Mouse (Mus musculus): ENCODE measurements around the gene Gm20388. TPM values are rescaled to one million over a fixed set of nuclear protein-coding genes. Genes with fewer than 3 reads are reported as not detected.

The Gm20388 gene
- total RNA-seq, 2 experiments from 2014 or later: 5.8 TPM; not detected in 1

- no peak for DNase-seq
These were observed 1878.1 kb downstream of the Gm20388 start for GRCm38 (mm10) chr8:121788786-121789185.

GRCm38 (mm10) chr8:121792159-121792558, 1881.5 kb downstream of the Gm20388 start:
- no peak for DNase-seq

- DNase-seq: no peak
These were observed 1882.0 kb downstream of the Gm20388 start for GRCm38 (mm10) chr8:121792627-121793026.

- DNase-seq: no peak
These were observed 1883.5 kb downstream of the Gm20388 start for GRCm38 (mm10) chr8:121794151-121794550.

- no peak for DNase-seq
These were observed 1884.8 kb downstream of the Gm20388 start for GRCm38 (mm10) chr8:121795461-121795860.

DNA sequence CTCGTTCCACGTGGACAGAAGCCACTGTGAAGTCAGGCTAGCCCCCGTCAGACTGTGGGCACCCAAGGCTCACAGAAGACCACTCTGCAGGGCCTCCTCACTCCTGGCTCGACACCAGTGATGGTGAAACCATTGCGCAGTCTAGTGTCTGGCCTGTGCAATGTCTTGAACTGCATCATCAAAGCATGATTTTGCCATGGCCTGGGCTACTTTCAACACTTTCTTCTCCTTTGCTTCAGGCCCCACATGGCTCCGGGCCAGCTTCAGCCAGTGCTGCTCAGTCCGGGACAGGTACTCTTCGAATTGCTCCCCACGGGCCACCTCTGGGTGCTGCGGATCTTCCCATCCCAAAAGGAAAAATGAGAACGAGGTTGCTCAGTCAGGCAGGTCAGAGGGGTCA, 1885.8 kb downstream of the Gm20388 start:
- no peak for DNase-seq

DNA sequence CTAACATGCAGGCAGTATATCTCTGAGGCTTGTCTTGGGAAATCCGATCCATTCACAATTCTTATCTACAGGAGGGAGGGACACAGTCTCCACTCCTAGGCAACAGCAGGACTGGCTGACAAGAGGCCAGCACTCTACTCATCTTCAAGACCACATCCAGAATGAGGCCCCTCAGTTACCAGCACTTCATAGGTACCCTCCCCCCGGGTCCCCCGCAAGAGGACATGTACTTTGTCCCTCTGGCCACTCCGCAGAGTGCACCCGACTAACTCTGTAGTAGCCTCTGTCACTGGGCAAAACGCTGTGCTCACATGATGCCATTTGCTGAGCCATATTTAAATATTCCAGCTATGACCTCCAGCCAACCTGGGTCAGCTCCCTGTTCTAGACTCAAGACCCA, 1887.8 kb downstream of the Gm20388 start:
- no peak for DNase-seq

DNA sequence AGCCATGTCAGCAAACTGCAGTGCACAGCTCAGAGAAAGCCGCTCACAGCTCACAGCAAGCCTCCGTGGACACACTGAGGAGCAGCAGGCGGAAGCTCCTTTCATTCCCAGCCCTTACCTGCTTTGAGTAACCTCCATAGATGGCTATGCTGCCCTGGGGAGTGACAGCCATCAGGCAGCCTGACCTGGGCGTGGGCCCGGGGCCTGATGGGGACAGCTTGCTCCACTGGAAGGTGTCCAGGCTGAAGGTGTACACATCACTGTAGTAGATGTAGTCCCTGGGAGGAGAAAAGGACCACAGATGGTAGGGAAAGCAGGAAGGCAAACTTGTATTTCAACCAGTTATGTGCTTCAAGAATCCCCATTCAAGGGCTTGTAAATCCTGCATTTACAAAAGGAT, 1894.2 kb downstream of the Gm20388 start:
- no peak for DNase-seq

GRCm38 (mm10) chr8:121806126-121806525, 1895.5 kb downstream of the Gm20388 start:
- DNase-seq: no peak

DNA sequence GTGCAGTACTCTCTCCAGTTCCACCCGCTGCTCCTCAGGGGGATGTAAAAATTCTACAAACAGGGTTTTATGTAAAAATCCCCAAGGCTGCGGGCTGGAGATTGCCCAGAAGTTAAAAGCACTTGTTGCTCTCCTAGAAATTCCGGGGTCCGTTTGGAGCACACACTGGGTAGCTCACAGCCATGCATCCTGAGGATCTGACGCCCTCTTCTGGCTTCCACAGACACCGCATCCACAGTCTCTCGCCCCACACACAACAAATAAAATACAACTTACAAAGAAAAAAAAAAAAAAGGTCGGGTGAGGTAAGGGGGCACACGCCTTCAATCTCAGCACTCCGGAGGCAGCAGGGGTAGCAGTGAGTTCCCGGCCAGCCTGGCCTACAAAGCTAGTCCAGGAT, 1897.4 kb downstream of the Gm20388 start:
- DNase-seq: no peak

DNA sequence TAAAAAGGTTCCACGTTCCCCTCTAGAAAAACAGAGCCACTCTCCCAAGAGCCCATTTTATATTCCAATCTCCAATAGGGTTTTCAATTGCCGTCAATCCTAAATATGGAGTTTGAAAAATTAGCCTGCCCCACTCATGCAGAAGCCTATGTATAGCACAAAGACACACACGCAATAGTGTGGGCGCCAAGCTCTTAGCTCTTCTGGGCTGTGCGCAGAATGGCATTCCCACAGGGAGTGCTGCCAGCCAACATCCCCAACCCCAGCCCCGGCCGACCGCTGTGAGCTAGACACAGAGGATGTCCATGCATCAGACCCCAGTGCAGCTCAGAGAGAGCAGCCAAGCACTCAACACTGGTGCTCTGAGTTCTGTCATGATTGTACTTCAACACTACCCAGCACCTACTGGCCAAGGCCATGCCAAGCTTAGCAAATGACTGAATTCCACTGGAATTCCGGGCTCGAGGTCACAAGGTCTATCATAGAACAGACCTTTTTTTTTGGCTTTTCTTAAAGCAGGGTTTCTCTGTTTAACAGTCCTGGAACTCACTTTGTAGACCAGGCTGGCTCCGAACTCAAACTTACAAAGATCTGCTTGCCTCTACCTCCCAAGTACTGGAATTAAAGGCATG, 1899.0 kb downstream of the Gm20388 start:
- DNase-seq: peak; percentile 48

GRCm38 (mm10) chr8:121811502-121811901, 1900.9 kb downstream of the Gm20388 start:
- no peak for DNase-seq

GRCm38 (mm10) chr8:121811931-121812570, 1901.4 kb downstream of the Gm20388 start:
- DNase-seq: no peak

DNA sequence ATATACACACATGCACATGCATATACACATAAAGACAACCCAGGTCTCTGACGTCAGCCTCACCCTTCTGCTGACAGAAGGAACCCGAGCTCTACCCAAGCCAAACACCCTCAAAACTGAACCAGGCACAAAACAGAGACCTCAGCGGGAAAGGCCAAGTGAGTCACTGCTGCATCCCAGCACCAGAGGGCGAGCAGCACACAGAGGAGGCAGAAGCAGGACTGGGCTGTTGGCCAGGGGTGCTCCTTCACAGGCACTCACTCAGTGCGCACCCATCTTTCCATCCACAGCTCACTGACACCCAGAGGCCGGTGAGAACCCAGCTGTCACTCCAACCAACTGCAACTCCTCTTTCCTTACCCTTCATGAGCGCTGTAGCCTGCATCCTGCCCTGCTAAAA, 1907.6 kb downstream of the Gm20388 start:
- DNase-seq: no peak

DNA sequence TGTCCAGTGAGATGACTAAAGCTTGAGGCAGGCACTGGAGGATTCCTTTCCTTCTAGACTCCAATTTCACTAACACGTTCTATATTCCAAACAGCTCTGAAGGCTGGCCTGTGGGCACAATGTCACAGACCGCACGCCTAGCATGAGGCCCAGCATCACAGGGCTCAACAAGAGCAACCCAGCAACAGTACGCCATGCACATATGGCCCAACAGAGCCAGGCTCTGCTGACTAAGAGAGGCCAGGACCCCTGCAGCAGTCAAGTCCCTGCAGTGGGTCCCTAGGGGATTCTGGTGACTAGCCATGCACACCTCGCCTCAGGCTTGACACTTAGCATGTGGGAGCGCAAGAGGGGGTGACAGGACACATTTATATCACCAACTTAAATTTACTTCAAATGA, 1910.2 kb downstream of the Gm20388 start:
- DNase-seq: no peak

DNA sequence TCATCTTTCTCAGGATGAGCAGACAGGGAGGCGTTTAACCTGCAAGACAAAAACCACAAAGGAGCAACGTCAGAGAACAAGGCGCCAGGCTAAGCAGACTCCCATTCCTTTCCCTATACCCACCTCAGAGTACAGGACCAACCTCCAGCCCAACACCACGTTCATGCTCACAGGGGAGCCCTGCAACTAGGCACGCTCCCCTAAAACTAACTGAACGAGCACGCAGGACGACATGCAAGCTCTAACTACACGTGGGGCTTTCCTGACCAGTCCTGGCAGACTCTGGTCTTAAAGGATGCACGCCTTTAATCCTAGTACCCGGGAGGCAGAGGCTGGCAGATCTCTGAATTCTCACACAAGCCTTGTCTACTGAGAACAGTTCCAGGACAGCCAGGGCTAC, 1910.7 kb downstream of the Gm20388 start:
- DNase-seq: no peak

GRCm38 (mm10) chr8:121821770-121822169, 1911.1 kb downstream of the Gm20388 start:
- no peak for DNase-seq

DNA sequence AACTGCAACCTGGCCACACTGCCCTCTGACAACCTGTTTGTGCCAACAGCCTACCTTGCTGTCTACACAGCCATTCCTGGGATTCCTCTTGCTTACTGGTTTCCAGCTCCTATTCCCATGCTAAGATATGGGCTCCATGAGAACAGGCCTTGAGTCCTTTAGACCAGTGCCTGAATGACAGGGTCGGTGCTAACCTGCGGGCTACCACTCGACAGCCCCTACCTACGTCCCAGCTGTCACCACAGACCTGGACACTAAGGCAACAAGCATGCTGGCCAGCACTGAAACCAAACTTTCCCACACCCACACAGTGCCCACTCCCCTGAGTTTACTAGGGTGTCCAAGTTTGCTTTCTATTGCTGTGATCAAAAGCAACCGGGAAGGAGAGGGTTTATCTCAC, 1917.1 kb downstream of the Gm20388 start:
- DNase-seq: no peak

DNA sequence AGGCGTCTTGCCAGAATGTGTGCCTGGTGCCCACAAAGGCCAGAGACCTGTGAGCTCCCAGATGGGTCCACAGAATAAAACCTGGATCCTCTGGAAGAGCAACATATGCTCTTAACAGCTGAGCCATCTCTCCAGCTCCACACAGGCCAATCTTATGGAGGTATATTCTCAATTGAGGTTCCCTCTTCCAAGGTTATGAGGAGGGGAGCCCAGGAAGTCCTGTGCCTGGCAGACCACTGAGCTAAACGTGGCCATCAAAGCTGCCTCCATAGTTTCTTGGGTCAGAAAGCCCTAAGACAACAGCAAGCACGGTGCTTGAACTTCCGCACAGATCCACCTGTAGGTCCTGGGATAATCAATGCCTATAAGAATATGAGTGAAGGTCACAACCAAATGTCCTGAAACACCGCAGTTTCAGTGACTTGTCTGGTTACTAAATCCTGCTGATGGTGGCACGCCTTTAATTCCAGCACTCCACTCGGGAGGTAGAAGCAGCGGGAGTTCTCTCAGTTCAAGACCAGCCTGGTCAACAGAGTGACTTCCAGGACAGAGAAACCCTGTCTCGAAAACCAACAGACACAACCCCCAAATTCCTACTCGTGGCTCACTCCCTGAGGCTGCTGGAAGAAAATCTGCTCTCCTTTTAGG, 1917.9 kb downstream of the Gm20388 start:
- no peak for DNase-seq

DNA sequence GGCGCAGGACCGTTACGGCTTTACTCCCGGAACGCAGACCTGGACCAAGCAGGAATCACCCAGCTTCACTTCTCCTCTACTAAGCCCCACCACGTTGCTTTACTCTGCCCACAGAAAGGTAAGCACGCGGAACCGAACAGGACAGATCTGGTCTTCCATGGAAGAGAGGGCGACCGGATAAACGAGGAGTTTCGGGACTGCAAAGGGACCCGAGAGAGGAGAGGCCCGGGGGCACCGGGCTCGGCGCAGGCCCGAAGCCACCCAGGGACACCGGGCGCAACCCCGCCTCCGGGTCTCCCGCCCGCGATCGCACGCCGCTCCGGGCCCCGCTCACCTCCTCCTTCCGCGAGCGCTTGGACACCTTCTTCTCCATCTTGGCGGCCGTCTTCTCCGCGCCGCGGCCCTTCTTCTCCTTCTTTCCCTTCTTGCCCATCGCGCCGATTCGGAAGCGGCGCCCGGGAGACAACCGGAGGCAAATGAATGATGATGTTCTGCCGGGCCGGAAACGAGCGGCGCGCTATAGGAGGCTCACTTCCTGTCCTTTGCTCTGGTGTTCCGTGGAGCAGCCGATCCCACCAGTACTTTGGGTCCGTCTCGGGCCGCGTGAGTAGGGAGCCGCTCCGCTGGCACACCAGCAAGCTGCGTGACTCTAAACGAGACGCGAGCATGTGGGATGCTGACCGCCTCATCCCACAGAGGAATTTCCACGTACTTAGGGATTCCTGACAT, 1918.6 kb downstream of the Gm20388 start, which contains the start of gene Klhdc4:
TSS of gene Klhdc4 (minus strand) at position 522 of the 729 bp plus-strand sequence.
- peak; percentile 91 for DNase-seq

GRCm38 (mm10) chr8:121829777-121830362, 1919.2 kb downstream of the Gm20388 start:
- no peak for DNase-seq

- no peak for DNase-seq
These were observed 1921.4 kb downstream of the Gm20388 start for GRCm38 (mm10) chr8:121832061-121832460.

DNA sequence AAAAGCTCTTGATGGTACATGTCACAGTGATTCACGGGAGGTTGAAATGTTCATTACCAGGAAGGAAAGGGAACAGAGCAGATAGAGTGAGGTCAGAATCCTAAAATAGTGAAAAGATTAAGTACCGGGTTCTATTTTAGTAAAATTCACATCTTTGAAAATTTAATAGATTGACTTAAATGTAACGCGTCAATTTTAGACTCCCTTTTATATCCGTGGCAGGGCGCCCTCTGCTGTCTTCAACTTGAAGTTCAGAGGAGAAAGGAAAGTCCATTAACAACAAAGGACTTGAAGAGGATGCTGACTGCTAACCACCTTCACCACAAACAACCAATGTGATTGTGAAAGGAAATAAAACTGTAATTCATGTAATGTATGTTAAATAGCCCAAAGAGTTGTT, 1921.9 kb downstream of the Gm20388 start:
- DNase-seq: peak; percentile 81

Data from heart, postnatal 4 days (tissue).